Mouse (Mus musculus): ENCODE measurements at regions not wholly inside any gene's neighbourhood (a gene's known extent, or its start where the extent isn't known, plus 50 kb on each side); places are given as distances from the start of the nearest gene placed in this dataset.
A peak's percentile ranks its signal among the peaks of the same experiment; 100 is the strongest.

- H3K27ac ChIP-seq (ENCODE audit: insufficient read depth, low read length): no peak overlapping the region
- TF ChIP-seq POLR2A (IDR thresholded peaks at IDR 0.05; ENCODE audit: extremely low read depth, insufficient read depth, low read length): no peak
- no peak overlapping the region for H3K4me3 ChIP-seq (ENCODE audit: insufficient read depth, low read length)
- H3K4me1 ChIP-seq (ENCODE audit: control insufficient read depth, insufficient read depth, low read length): no peaks in the 10 kb centered on the region
Observed at GRCm38 (mm10) chr19:49563612-49564256, 1114.7 kb downstream of the Sorcs1 start.

- H3K4me1 ChIP-seq (ENCODE audit: control insufficient read depth, insufficient read depth, low read length): no peaks in the 10 kb centered on the region
- no peak overlapping the region for H3K27ac ChIP-seq (ENCODE audit: insufficient read depth, low read length)
- no peak overlapping the region; the same call in 1 of the 2 replicates for H3K4me3 ChIP-seq (ENCODE audit: insufficient read depth, low read length)
- TF ChIP-seq POLR2A (IDR thresholded peaks at IDR 0.05; ENCODE audit: extremely low read depth, insufficient read depth, low read length): no peak
- peak; percentile 48 for TF ChIP-seq CTCF (IDR thresholded peaks at IDR 0.05; ENCODE audit: extremely low read depth, insufficient read depth, low read length)
Observed at GRCm38 (mm10) chr19:49539445-49540407, 1138.7 kb downstream of the Sorcs1 start.

Measured in cortical plate, adult 2 months (tissue).